Mouse (Mus musculus): Measurements from ENCODE around the gene Cep41. TPM values are rescaled to one million over a fixed set of nuclear protein-coding genes. Genes with fewer than 3 reads are reported as not detected.

Gene Cep41
- polyA plus RNA-seq, 1 experiment = 2.9 TPM

DNA sequence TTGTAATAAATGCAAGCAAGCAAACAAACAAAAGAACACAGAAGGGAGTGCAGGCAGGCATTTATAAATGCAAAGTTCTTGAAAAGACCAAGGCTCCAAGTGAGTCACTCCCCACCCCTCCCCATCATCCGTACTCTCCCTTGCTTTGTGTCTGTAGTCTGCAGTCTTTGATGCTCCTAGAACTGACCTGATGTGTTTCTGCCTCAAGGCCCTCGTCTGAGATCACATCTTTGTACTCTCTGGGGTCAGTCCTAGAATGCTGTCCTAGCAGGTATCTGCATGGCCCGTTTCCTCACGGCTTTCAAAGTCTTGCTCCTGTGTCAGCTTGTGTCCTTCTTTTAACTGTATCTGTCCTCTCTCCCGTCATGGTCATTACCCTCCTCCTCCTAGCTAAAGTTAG is 73.9 kb downstream of the Cep41 start:
- no peak for TF ChIP-seq POLR2A (IDR thresholded peaks at IDR 0.05; ENCODE audit: low read depth, low read length)

GRCm38 (mm10) chr6:30618735-30619134 is 74.8 kb downstream of the Cep41 start:
- no peak for DNase-seq (ENCODE audit: low read depth in 1 of 2, low spot score in 2 of 2)
- 58% methylated on average over 6 of the region's 6 CpGs for WGBS
- no peaks in the 10 kb centered on the region for H3K27me3 ChIP-seq (ENCODE audit: control insufficient read depth, insufficient read depth, low read length)
- H3K4me1 ChIP-seq (ENCODE audit: control insufficient read depth, insufficient read depth, insufficient read length) = peaks cover 2% of the 10 kb centered on the region; the same call in 1 of the 2 replicates
- no peaks in the 10 kb centered on the region for H3K36me3 ChIP-seq (ENCODE audit: control insufficient read depth, insufficient read depth, low read length)
- H3K4me3 ChIP-seq (ENCODE audit: extremely low read depth, insufficient read depth, insufficient read length) = no peak overlapping the region
- TF ChIP-seq CTCF (IDR thresholded peaks at IDR 0.05; ENCODE audit: extremely low read depth, insufficient read depth, insufficient read length, insufficient replicate concordance) (no peak), POLR2A (IDR thresholded peaks at IDR 0.05; ENCODE audit: low read depth, low read length) (no peak)
- no peak overlapping the region for H3K27ac ChIP-seq (ENCODE audit: insufficient read depth, low read length)

More for the DNA sequence above, 73.9 kb downstream of the Cep41 start:
- no peak for DNase-seq (ENCODE audit: low read depth in 1 of 2, low spot score in 2 of 2)
- WGBS = 90% methylated on average over 5 of the region's 5 CpGs
- Histone ChIP-seq H3K36me3 (ENCODE audit: control insufficient read depth, insufficient read depth, low read length) (no peaks in the 10 kb centered on the region), H3K27me3 (ENCODE audit: control insufficient read depth, insufficient read depth, low read length) (no peaks in the 10 kb centered on the region), H3K4me3 (ENCODE audit: extremely low read depth, insufficient read depth, insufficient read length) (no peak overlapping the region), H3K27ac (ENCODE audit: insufficient read depth, low read length) (no peak overlapping the region), H3K4me1 (ENCODE audit: control insufficient read depth, insufficient read depth, insufficient read length) (peaks cover 2% of the 10 kb centered on the region; the same call in 1 of the 2 replicates)

DNA sequence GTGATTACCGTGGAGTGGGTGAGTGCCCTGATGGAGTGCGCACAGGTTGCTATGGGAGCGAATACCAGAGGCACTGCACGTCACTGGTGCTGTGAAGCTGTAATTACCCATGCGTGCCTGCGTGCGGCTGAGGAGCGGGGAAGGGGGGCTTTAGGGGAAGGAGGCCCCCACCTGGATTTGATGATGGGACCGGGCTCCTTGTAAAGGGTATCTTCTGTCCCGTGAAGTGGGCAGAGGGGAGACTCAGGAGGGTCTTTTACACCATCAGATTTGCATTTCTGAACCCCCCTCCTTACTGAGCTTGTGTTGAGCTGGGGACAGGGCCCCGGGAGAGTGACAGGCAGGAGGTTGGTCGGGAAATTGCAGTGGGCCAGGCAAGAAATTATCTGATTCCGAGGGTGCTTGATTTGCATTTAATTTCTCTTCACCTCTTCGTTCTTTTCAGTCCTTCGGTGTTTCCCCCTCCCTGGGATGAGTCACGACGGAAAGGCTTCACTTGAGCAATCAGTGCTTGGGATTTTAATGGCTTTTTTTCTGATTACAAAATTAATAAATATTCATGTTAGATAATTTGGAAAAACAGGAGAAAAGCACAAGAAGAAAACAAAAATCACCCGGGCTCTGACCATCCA is 75.5 kb downstream of the Cep41 start:
- 26% methylated on average over 18 of the region's 18 CpGs for WGBS
- Histone ChIP-seq H3K27me3 (ENCODE audit: control insufficient read depth, insufficient read depth, low read length) (no peaks in the 10 kb centered on the region), H3K27ac (ENCODE audit: insufficient read depth, low read length) (no peak overlapping the region), H3K4me3 (ENCODE audit: extremely low read depth, insufficient read depth, insufficient read length) (no peak overlapping the region), H3K36me3 (ENCODE audit: control insufficient read depth, insufficient read depth, low read length) (no peaks in the 10 kb centered on the region), H3K4me1 (ENCODE audit: control insufficient read depth, insufficient read depth, insufficient read length) (peaks cover 2% of the 10 kb centered on the region; the same call in 1 of the 2 replicates)
- DNase-seq (ENCODE audit: low read depth in 1 of 2, low spot score in 2 of 2) = no peak
- TF ChIP-seq POLR2A (IDR thresholded peaks at IDR 0.05; ENCODE audit: low read depth, low read length) = no peak
- no peak for TF ChIP-seq CTCF (IDR thresholded peaks at IDR 0.05; ENCODE audit: extremely low read depth, insufficient read depth, insufficient read length, insufficient replicate concordance)

DNA sequence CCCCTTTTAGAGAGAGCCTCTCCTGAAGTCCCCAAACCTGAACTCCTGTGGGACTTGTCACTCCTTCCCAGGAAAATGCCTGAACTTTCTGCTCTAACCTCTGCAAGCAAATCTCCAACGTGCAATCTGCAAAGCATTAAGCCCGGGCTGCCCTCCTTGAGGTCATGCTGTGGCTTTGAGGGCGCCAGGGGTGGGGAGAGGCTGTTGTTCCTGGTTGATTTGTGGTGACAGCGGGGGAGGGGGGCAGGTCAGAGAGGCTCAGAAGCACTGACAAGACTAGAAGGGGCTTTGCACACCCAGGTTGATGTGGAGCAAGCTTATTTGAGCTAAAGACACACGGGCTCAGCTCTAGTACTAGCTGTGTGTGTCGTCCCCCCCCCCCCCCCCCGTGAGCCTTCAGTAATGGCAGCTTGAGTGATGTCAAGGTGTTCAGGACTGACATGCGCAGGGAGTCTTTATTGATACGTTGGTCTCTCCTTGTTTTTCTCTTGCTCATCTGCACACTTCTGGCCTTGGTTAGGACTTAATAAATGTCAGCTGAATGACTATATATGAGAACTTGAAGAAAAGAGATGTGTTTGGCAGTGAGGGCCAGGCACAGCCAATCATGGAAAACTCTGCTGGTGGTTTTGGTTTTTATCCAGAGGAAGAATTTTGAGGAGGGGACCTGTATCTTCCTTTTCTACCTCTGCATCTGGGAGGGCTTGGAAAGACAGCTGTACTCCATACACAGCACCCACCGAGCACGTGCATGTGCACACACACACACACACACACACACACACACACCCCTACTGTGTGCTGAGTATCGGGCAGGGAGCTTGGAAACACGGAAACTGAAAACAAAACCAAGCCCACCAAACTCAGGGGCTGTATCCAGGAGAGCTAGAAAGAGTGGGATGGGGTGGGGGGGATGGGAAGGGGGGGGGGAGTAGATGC is 76.3 kb downstream of the Cep41 start:
- no peak for TF ChIP-seq POLR2A (IDR thresholded peaks at IDR 0.05; ENCODE audit: low read depth, low read length)
- no peak for TF ChIP-seq CTCF (IDR thresholded peaks at IDR 0.05; ENCODE audit: extremely low read depth, insufficient read depth, insufficient read length, insufficient replicate concordance)
- no peaks in the 10 kb centered on the region for H3K27me3 ChIP-seq (ENCODE audit: control insufficient read depth, insufficient read depth, low read length)
- no peaks in the 10 kb centered on the region for H3K36me3 ChIP-seq (ENCODE audit: control insufficient read depth, insufficient read depth, low read length)

DNA sequence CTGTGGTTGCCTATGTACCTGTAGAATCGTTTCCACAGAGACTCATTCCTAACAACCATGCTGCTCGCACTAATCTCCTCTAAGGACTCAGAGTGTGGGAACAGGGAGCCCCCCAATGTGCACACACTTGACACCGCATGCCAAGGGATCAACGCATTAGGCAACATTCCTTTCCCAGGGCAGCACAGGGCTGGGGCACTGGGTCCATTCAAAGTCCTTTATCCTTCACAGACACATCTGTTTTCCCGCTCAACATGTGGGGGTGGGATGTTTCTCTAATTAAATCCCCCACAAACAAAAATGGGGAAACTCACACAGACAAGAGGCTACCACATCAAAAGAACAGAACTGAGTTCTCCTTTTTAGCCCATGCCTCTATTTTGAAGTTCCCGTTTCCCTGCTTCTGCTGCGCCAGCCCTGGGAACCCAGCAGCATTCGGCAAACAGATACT is 77.0 kb downstream of the Cep41 start:
- Histone ChIP-seq H3K4me1 (ENCODE audit: control insufficient read depth, insufficient read depth, insufficient read length) (peaks cover 2% of the 10 kb centered on the region; the same call in 1 of the 2 replicates), H3K27me3 (ENCODE audit: control insufficient read depth, insufficient read depth, low read length) (no peaks in the 10 kb centered on the region), H3K27ac (ENCODE audit: insufficient read depth, low read length) (no peak overlapping the region), H3K4me3 (ENCODE audit: extremely low read depth, insufficient read depth, insufficient read length) (no peak overlapping the region), H3K36me3 (ENCODE audit: control insufficient read depth, insufficient read depth, low read length) (no peaks in the 10 kb centered on the region)
- no peak for TF ChIP-seq CTCF (IDR thresholded peaks at IDR 0.05; ENCODE audit: extremely low read depth, insufficient read depth, insufficient read length, insufficient replicate concordance)
- no peak for TF ChIP-seq POLR2A (IDR thresholded peaks at IDR 0.05; ENCODE audit: low read depth, low read length)
- 5% methylated on average over 8 of the region's 8 CpGs for WGBS
- no peak for DNase-seq (ENCODE audit: low read depth in 1 of 2, low spot score in 2 of 2)

More for the DNA sequence above, 76.3 kb downstream of the Cep41 start:
- peak in 1 of 2 experiments; percentile 9 for DNase-seq (ENCODE audit: low read depth in 1 of 2, low spot score in 2 of 2)
- Histone ChIP-seq H3K27ac (ENCODE audit: insufficient read depth, low read length) (no peak overlapping the region), H3K4me3 (ENCODE audit: extremely low read depth, insufficient read depth, insufficient read length) (no peak overlapping the region; the same call in 1 of the 2 replicates), H3K4me1 (ENCODE audit: control insufficient read depth, insufficient read depth, insufficient read length) (peaks cover 2% of the 10 kb centered on the region; the same call in 1 of the 2 replicates)
- WGBS = 7% methylated on average over 13 of the region's 13 CpGs

DNA sequence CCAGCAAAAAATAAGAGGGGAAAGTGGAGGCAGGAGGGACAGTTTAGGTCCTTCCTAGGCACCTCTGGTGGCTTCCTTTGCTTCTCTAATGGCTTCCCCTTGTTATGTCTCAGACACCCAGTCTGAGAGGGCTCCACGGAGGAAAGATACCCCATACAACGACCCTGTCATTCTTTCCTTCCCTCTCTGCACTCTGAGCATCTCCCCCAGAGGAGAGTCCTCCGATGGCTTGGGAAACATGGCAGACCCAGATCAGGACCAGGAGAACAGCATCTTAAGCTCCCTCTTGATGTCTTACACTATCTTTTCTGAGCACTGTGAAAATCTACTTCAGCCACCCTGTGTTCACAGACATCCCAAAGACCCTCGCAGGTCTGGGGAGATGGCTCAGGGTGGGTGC is 77.8 kb downstream of the Cep41 start:
- TF ChIP-seq CTCF (IDR thresholded peaks at IDR 0.05; ENCODE audit: extremely low read depth, insufficient read depth, insufficient read length, insufficient replicate concordance) (no peak), POLR2A (IDR thresholded peaks at IDR 0.05; ENCODE audit: low read depth, low read length) (no peak)
- no peak for DNase-seq (ENCODE audit: low read depth in 1 of 2, low spot score in 2 of 2)
- 33% methylated on average over 4 of the region's 4 CpGs for WGBS
- H3K36me3 ChIP-seq (ENCODE audit: control insufficient read depth, insufficient read depth, low read length) = no peaks in the 10 kb centered on the region
- no peak overlapping the region for H3K4me3 ChIP-seq (ENCODE audit: extremely low read depth, insufficient read depth, insufficient read length)
- no peaks in the 10 kb centered on the region for H3K27me3 ChIP-seq (ENCODE audit: control insufficient read depth, insufficient read depth, low read length)
- H3K27ac ChIP-seq (ENCODE audit: insufficient read depth, low read length) = no peak overlapping the region
- peaks cover 2% of the 10 kb centered on the region; the same call in 1 of the 2 replicates for H3K4me1 ChIP-seq (ENCODE audit: control insufficient read depth, insufficient read depth, insufficient read length)
